Mouse (Mus musculus) T-helper 1 cell (primary cell): ENCODE data around the gene Slc45a3.

Experiments
- in situ Hi-C: fragments of 300-600 bp; cut with MboI, MseI; formaldehyde crosslinking; loops from one replicate; pipeline ENCODE4 v1.15.1; 2025; ENCODE audit warnings: high pct_unique_total_duplicates

Gene Slc45a3

GRCm38 (mm10) chr1:132026925-132027646 is 64.3 kb downstream of the Slc45a3 start:
- in situ Hi-C loops, result no loop called here

GRCm38 (mm10) chr1:132027978-132028377 is 65.2 kb downstream of the Slc45a3 start:
- in situ Hi-C loops, result no loop called here

- in situ Hi-C loops, result no loop called here
These were observed 65.6 kb downstream of the Slc45a3 start for GRCm38 (mm10) chr1:132028413-132028812.

GRCm38 (mm10) chr1:132030574-132030973 is 67.8 kb downstream of the Slc45a3 start:
- in situ Hi-C loops, result no loop called here

- in situ Hi-C loops, result no loop called here
These were observed 69.4 kb downstream of the Slc45a3 start for GRCm38 (mm10) chr1:132032172-132032571.
